Mouse (Mus musculus): ENCODE data around the gene Hoxa2.

- TF ChIP-seq EP300 (IDR thresholded peaks at IDR 0.05; ENCODE audit: low read length): no peak
- no peak for TF ChIP-seq MAZ (IDR thresholded peaks at IDR 0.05; ENCODE audit: low read depth, low read length)
- no peak for TF ChIP-seq CTCF (conservative IDR thresholded peaks at IDR 0.05 in 1 of 2, IDR thresholded peaks at IDR 0.05 in 1 of 2; ENCODE audit: low read depth in 2 of 2, low read length in 2 of 2)
- no peak for TF ChIP-seq NRF1 (IDR thresholded peaks at IDR 0.05; ENCODE audit: low read depth, low read length)
- TF ChIP-seq RAD21 (IDR thresholded peaks at IDR 0.05; ENCODE audit: low read depth, low read length): no peak
- no peak for TF ChIP-seq E2F4 (IDR thresholded peaks at IDR 0.05; ENCODE audit: insufficient replicate concordance, low read depth, low read length)
- no peak for TF ChIP-seq ZKSCAN1 (IDR thresholded peaks at IDR 0.05; ENCODE audit: borderline replicate concordance, low read depth, low read length)
- TF ChIP-seq USF1 (IDR thresholded peaks at IDR 0.05; ENCODE audit: low read depth, low read length): no peak
- TF ChIP-seq POLR2A (IDR thresholded peaks at IDR 0.05; ENCODE audit: low read depth, low read length): no peak
- no peak for TF ChIP-seq JUND (conservative IDR thresholded peaks at IDR 0.05; ENCODE audit: low read depth, low read length)
- TF ChIP-seq GABPA (IDR thresholded peaks at IDR 0.05; ENCODE audit: insufficient replicate concordance, low read depth, low read length): no peak
- TF ChIP-seq HCFC1 (IDR thresholded peaks at IDR 0.05; ENCODE audit: low read depth, low read length): no peak
- TF ChIP-seq SIN3A (IDR thresholded peaks at IDR 0.05; ENCODE audit: low read length): no peak
These were observed 12.1 kb downstream of the Hoxa2 start for GRCm38 (mm10) chr6:52152226-52153193.
